Mouse (Mus musculus) myocyte (in vitro differentiated cells): ENCODE results near the gene Cyfip1.

Experiments used
- CEBPB ChIP-seq: IDR thresholded peaks from 2 replicates; pipeline ENCODE4 v1.6.1; 2011; ENCODE audit warnings: mild to moderate bottlenecking, moderate library complexity; ENCODE audit not compliant: poor library complexity, insufficient read depth, severe bottlenecking
- E2F4 ChIP-seq: IDR thresholded peaks from one replicate; pipeline ENCODE4 v1.6.1; 2011; ENCODE audit warnings: mild to moderate bottlenecking, control low read depth, moderate library complexity; ENCODE audit not compliant: insufficient read depth
- MAX ChIP-seq: IDR thresholded peaks from one replicate; pipeline ENCODE4 v1.6.1; 2011; ENCODE audit warnings: low read depth, mild to moderate bottlenecking, control low read depth
- MYOD1 ChIP-seq, 3 experiments: IDR thresholded peaks; one replicate each; pipeline ENCODE4 v1.6.1; 2011; ENCODE audit warnings: control low read depth in 2 of 3, low read depth in 2 of 3, mild to moderate bottlenecking in 2 of 3, moderate library complexity in 1 of 3; ENCODE audit not compliant: insufficient read length in 2 of 3, control insufficient read depth in 1 of 3
- MYOG ChIP-seq, 3 experiments: IDR thresholded peaks; one replicate each; pipeline ENCODE4 v1.6.1; 2011; ENCODE audit warnings: control low read depth in 2 of 3, low read depth in 2 of 3, mild to moderate bottlenecking in 2 of 3; ENCODE audit not compliant: insufficient read length in 2 of 3, control insufficient read depth in 1 of 3, insufficient read depth in 1 of 3
- POLR2A ChIP-seq: IDR thresholded peaks from one replicate; pipeline ENCODE4 v1.6.1; 2011; ENCODE audit warnings: low read depth, mild to moderate bottlenecking, control low read depth, moderate library complexity; ENCODE audit not compliant: insufficient read length
- REST ChIP-seq: IDR thresholded peaks from one replicate; pipeline ENCODE4 v1.6.1; 2011; ENCODE audit warnings: mild to moderate bottlenecking, control low read depth, moderate library complexity; ENCODE audit not compliant: insufficient read depth, insufficient read length
- SRF ChIP-seq: IDR thresholded peaks from one replicate; pipeline ENCODE4 v1.6.1; 2011; ENCODE audit warnings: low read depth; ENCODE audit not compliant: control insufficient read depth, insufficient read length
- TCF12 ChIP-seq: IDR thresholded peaks from one replicate; pipeline ENCODE4 v1.6.1; 2011; ENCODE audit warnings: mild to moderate bottlenecking, control low read depth; ENCODE audit not compliant: poor library complexity, insufficient read depth, severe bottlenecking
- USF1 ChIP-seq: IDR thresholded peaks from one replicate; pipeline ENCODE4 v1.6.1; 2011; ENCODE audit warnings: low read depth, mild to moderate bottlenecking, control low read depth, moderate library complexity

- TF ChIP-seq MYOD1 (IDR thresholded peaks at IDR 0.05; ENCODE audit: control insufficient read depth in 1 of 3, insufficient read length in 2 of 3, low read depth in 2 of 3): no peak
- no peak for TF ChIP-seq POLR2A
- no peak for TF ChIP-seq USF1
- TF ChIP-seq TCF12: no peak
- no peak for TF ChIP-seq SRF
- TF ChIP-seq E2F4: no peak
- TF ChIP-seq CEBPB: no peak
- no peak for TF ChIP-seq MAX
- no peak for TF ChIP-seq MYOG (IDR thresholded peaks at IDR 0.05; ENCODE audit: control insufficient read depth in 1 of 3, insufficient read depth in 1 of 3, insufficient read length in 2 of 3, low read depth in 2 of 3)
- TF ChIP-seq REST: no peak
These were observed 119.0 kb downstream of the Cyfip1 start for GRCm38 (mm10) chr7:55960506-55960905.
